Mouse (Mus musculus): ENCODE data around the gene Col4a1.

Col4a1 gene

DNA sequence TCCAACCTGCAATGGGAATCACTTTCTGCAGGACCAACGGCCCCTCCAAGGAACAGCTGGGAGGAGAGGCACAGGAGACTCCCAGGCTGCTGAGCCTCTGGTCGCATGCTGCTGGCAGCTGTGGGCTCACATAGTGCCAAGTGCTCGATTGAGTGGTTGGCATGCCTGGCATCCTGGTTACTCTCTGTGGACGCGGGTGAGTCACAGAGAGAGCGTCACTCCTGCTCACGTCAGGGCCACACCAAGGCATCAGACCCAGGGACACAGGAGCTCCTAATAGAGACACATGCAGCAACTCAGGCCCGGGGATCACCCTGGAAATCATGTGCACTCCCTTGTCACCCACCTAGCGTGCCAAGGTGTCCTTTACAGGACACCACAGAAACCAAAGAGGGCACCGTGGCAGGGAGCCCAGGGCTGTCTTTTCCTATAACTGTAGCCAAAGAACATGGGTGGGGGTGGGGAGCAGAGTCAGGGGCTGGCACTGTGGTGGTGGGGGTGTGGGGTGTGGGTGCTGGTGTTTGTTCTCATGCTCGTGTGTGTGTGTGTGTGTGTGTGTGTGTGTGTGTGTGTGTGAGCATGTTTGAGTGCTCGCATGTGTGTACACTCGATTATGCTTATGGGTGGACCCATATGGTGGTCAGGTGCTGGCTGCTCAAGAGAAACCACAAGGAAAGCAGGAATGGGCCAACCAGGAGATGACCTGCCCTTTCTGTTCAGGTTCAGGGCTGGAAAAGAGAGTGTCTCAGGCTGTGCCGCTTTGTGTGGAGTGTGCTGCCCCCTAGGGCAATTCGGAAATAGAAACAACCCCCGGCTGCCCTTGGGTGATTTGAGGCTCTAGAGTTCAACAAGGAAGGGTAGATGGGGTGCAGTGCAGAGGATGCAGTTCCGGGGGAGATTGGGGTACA is 139.1 kb downstream of the Col4a1 start:
- DNase-seq: peak; percentile 66

DNA sequence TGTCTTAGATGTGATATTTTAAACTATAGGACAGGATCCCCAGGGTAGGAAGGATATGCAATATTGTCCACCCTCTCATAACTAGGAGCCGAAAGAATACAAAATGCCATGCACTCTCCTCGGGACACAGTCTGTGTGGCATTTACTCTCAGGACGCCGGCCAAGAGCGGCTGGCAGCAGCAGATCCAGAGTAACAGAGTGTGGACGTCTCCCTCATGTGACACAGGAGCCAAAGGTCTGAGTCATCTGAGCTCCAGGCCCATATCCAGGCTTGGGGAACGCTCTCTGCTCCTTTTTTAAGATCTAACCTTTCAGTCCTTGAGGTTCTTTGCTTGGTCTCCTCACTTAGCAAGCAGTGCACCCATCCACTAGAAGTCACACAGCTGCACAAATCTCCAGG is 141.1 kb downstream of the Col4a1 start:
- peak; percentile 62 for DNase-seq

DNA sequence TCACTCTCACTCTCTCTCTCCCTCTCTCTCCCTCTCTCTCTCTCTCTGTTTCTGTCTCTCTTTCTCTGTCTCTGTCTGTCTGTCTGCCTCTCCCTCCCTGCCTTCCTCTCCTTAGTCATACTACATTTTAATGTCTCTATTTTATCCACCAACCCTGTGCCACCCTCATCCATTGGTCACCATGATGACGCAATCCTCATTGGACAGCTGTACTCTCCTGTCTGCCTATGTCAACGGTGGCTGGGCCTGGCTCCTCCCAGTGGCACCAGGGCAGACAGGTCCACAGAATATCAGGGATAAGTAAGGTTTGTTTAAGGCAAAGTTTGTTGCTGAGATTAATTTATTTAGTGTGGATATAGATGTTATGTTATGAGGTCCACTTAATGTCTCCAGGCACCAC is 143.2 kb downstream of the Col4a1 start:
- DNase-seq: no peak

DNA sequence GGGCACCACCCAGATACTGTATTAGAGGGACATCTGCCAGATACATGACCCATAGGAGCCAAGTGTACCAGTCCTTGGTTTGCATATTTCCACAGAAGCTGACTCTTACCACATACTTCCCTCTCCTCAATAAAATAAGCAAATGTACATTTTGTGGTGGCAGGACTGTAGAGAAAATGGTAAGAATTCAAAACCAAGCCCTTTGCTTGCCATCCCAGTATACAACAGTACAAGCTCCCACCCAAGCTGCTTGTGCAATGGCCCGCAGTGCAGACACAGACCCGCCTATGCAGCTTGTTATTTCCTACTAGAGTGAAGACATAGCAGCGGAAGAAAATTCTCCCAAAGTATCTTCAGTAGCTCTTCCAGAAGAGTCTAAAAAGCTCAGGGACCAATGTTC is 143.8 kb downstream of the Col4a1 start:
- no peak for DNase-seq

DNA sequence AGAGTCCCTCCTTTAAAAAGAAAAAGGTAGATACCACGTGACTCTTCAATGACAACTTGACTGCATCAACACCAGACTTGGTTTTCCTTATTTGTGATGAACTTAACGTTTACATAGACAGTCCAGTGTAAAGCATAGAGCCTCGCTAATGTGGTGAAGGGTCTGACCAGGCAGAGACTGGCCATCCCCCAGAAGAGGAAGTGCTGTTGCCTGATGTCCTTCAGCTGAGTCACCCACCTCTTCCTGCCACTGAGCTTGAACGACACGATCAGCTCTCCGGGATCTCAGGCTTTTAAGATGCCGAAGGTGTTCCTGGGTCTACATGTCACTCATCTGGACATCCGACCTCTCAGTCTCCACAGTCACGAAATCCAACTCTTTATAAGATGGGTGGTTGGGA is 144.7 kb downstream of the Col4a1 start:
- DNase-seq: no peak

DNA sequence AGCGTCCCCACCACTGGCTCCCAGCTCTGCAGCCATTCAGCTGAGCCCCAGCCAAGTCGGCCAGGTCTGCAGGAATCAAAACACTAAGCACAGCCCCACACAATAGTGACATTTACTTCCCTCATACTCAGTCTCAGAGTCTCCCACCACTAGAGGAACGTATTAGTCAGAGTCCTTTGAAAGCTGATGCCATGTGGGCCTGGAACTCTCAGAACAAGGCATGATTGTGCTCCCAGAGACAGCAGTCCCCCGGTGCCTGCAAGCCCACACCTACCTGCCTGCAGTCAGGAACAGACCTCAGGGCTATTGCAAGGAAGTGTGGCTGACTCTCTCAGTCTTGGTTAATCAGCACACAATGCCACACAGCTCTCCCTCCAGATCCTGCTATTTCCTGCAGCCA is 147.0 kb downstream of the Col4a1 start:
- no peak for DNase-seq

DNA sequence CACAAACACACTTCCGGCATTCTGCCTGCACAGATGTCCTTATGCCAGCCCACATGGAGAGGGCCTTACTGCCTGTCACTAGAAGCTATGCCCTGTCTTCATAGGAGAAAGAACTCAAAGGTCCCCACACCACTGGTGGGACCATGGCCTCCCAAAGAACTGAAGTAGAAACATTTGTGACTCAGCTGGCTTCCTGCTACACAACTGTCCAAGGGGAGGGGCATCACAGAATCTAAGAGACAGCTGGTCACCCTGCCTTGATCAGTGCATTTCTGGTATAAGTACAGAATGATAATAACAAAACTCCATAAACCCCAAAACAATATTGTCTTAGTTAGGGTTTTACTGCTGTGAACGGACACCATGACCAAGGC is 156.3 kb downstream of the Col4a1 start:
- DNase-seq: peak; percentile 29

DNA sequence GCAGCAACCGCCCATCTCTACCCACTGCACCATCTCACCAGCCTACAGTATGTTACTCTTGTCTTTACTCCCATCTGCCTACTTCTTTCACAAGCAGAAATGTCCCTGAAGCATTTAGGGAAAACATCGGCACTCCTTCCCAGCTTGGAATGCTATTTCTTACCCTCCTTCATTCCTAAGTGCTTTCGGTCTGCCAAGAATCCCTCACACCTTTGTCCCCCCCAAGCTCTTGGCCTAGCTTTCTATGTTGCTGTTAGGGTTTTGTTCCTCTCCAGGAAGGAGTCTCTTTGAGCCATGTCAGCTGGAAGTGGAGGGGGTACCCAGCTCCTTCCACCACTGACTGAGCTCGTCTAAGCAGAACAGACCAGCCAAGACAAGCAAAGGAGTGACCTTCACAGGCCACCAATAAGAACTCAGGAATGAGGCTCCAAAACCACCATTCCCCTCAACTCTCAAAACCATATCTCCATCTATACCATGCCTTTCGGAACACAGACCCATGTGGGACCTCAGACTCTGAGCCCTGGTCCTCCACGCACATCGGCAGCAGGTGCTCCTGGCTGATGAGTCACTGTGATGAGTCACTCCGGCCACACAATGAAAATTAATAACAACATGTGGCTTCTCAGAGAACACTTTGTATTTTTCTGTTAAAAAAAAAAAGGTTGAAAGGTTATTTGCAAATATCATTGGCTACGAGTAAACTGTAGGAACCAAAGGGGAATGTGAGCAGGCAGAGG is 156.9 kb downstream of the Col4a1 start:
- DNase-seq: peak; percentile 42

DNA sequence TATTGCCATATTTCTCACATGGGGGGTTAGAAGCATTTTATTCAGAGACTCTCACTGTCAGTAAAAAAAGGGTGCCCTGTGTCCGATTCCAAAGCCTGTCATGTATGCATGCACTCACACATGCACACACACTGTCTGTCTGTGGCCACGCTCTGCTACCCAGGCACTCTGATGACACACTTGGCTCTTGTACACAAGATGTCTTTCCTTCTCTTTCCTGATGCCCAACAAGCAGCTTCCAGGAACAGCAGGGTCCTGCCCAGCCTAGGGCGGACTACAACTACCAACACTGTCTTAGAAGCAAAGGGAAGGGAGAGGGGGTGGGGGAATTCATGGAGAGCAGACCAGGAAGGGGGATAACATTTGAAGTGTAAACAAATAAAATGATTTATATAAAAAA is 162.4 kb downstream of the Col4a1 start:
- DNase-seq: peak; percentile 25

DNA sequence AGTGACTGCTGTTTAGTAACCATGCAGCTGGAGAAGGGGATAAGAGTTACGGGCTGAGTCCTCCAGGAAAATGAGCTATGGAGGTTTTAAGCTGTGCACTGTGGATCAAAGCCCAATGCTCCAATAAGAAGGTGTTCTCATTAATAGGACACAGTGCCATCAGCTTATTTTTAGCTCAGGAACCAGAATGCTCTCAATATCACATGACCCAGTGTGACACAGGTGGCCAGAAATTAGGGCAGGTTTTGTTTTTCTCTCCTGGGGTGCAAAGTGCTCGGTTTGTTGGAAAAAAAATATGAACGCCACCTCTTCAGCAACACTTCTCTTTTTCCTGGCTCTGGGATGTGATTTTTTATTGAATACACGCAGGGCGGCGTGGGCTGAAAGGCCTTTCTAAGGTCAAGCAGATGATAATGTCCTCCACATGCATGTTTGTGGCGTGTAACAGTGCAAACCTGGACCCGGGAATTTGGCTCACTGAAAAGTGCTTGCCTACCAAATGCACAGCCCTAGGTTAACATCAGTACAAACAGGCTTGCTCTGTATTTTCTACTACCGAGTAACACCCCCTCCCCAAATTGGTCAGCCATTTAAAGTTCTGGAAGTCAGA is 163.3 kb downstream of the Col4a1 start:
- peak; percentile 64 for DNase-seq

DNA sequence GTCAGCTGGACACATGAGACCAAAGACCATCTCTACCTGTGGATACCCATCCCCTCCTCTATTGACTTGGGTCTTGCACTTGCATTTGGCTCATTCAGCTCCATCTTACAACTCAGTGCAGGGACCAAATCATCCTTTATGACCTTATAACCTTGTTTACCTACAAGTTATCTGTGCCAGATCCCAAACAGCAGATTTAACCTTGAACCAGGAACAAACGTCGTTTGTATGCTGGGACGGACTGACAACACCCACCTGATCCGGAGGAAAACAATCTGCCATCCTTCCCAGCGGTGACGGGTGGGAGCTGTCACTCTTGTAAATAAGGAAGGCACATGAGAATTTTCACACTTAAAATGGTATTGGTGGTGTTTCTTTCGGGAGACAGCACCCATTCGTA is 163.8 kb downstream of the Col4a1 start:
- DNase-seq: peak; percentile 14
